Mouse (Mus musculus) mouse trophoblast stem cell (cell line): ENCODE data around the gene Gm3854.

ENCODE experiments used
- in situ Hi-C, 2 experiments: fragments of 300-500 bp; cut with MseI, MboI; formaldehyde crosslinking; loops; 2 replicates in 1 of 2; 3 replicates in 1 of 2; pipeline ENCODE4 v1.15.1; 2025

Gene Gm3854

DNA sequence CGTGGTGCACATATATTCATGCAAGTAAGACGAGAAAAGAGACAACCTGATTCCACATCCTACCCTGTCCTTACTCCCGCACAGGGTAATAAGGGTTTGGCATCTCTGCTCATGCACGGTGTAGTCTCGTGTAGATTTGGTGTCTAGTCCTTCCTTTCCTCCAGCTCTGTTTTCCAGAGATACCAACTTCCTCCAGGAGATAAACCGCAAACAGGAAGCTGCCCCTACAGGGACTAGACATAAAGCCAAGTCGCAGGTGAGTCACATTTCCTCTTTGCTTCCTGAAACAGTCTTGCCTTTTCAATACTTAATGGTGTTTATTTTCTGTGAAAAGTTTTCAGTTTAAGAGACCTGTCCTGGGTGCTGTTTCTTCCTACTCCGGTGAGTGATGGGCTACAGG is 40.5 kb downstream of the Gm3854 start:
- in situ Hi-C loops: no loop called here

DNA sequence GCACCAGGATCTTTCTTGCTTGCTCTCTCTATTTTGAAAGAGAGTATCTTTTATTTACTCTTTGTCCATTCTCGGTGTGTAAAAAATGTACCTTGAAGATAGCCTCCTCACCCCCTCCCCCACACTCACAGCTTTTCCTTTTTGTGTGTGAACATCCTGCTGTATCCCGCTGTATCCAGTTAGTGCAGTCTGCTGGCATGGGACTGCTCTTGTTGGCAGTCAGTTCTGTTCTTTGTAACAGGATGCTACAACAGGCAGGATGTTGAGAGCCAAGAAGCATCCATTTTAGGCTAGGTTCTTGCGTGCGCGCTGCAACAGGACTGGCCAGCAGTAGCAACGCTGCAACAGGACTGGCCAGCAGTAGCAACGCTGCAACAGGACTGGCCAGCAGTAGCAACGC is 43.4 kb downstream of the Gm3854 start:
- in situ Hi-C loops: no loop called here

GRCm38 (mm10) chr7:6388971-6389370 is 45.4 kb downstream of the Gm3854 start:
- in situ Hi-C loops: no loop called here

- in situ Hi-C loops: no loop called here
Observed at GRCm38 (mm10) chr7:6389449-6389848, 45.9 kb downstream of the Gm3854 start.

- in situ Hi-C loops: no loop called here
Observed at GRCm38 (mm10) chr7:6397996-6398975, 54.7 kb downstream of the Gm3854 start, which contains the start of gene Smim17. Gene Smim17, plus strand, starts transcription at chr7:6398715.
